Mouse (Mus musculus): Measurements from ENCODE around the gene Lhfpl2.

The Lhfpl2 gene

DNA sequence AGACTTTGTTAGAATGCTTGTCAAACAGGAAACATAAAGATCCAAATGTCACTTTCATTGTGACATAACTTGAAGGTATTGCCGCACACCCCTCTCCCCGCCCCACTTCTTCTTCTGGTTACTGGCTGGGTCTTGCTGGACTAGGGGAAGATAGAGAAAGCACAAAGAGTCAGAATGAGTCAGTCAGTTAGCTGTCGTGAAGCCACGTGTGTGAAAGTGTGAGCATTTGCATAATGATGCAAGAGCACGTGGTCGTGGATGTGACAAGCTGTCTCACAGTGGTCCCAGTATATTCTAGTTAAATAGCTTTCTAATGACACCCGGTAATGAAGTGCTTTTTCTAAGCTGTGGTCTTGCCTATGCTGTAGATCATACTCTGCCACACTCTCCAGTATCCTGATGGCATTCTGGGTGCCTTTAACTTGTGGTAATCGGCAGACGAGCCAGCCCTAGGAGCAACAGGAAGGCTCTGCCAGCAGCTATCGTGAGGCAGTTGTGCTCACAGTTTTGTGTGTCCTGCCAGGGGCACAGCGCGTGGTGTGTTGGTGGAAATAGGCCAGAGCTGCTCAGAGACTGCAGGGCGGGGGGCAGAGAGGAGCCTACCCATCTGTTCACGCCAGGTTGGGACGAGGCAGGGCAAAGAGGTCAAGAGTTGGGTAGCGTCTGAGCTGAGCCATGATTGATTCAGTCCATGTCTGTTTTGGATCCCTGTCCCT, 40.9 kb downstream of the Lhfpl2 start:
- no peak for DNase-seq (ENCODE audit: low spot score in 2 of 2)

DNA sequence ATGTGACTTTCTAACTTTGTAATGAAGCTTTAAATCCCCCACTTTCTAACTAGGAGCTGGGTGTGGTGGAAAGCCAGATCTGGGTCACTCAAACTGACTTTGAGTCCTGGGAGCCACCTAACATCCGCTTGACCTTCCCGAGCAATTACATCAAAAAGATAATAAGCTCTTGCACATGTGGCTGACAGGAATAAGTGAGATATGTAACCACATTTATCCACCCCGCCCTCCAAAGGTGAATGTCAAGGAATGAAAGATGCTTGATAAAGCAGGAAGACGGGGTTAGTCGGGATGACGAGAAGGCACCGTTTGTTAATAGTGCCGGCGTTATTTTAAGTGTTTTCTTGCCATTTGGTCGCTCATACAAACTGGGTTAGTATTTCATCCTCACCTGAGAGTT, 41.5 kb downstream of the Lhfpl2 start:
- no peak for DNase-seq (ENCODE audit: low spot score in 2 of 2)

DNA sequence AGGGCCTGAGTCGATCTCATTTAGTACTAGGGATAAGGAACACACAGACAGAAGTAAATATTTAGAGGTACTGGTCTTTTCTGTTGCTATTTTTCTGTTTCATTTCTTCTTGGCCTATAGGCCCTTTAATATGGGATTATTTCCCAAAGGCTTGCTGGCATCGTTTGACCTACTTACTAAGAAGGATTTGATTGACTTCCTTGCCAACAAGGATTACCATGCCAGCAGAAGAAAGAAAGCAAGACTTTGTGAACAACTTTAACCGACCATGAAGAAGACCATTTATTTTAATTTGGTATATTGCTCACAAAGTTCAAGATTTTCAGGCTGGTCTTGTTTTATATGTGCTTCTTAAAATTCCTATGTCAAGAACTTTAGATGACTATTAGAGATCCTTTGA, 42.8 kb downstream of the Lhfpl2 start:
- no peak for DNase-seq (ENCODE audit: low spot score in 2 of 2)

DNA sequence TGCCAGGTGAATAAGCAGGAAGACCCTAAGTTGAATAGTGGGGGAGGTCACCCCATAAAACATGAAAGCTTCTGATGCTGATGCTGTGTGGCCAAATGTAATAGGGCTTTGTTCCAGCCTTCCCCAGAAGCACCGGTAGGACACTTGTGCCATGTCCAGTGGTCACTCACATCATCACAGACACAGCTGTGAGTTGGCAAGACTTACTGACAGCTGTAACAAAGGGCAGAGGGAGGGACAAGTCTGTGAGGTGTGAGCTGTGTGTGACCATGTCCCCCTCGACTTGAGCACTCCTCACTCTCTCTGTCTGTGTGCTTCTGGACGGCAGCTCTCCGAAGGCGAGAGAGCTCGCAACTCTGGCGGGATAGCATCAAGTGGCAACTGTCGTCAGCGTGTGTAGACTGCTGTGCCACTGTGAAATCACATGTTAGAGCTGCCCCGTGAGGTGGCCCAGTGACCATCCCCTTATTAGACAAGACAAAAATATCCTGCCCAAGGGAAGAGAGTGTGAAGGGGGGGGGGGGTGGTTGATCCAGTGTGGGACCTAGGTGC, 43.5 kb downstream of the Lhfpl2 start:
- DNase-seq (ENCODE audit: low spot score in 2 of 2) = no peak

DNA sequence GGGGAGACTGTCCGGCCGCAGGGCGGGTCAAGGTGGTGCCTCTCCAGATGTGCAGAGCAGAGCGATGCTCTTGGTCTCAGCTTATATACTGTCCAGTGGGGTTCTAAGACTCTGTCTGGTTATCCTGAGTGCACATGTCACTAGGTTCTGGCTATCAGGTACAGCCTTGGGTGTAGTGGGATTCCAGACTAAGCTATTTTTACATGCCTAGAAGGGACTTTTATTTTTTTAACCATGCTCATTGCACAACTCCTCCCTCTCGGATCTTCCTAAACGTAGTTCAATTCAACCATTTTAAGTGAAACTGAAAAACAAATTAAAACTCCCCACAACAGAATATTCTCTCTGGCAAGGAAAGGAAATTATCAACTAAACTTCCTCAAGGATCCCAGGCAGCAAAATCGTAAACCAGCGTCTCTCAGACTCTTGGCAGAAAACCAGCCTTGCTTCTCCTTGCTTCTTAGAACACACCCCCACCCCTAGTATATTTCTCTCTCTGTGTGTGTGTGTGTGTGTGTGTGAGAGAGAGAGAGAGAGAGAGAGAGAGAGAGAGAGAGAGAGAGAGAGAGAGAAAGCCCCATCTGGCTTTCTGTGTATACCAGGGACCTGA, 47.4 kb downstream of the Lhfpl2 start:
- DNase-seq (ENCODE audit: low spot score in 2 of 2) = no peak

DNA sequence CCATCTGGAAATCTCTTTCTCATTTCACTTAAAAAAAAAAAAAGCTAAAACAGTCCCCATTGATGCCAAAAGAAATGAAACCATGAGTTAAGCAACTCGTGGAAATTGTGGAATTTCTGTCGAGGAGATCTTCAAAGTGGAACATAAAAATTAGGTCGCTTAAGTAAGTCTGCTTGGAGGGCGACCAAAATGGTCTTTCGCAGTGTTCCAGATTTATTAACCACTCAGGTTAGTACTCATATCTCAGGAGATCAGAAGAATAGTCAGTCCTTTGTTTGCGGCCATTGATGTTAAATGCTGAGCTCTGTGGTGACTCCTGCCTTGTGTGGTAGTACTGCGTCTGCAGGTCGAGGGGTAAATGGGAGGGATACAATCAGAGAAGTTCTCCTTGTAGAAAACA, 48.8 kb downstream of the Lhfpl2 start:
- no peak for DNase-seq (ENCODE audit: low spot score in 2 of 2)

DNA sequence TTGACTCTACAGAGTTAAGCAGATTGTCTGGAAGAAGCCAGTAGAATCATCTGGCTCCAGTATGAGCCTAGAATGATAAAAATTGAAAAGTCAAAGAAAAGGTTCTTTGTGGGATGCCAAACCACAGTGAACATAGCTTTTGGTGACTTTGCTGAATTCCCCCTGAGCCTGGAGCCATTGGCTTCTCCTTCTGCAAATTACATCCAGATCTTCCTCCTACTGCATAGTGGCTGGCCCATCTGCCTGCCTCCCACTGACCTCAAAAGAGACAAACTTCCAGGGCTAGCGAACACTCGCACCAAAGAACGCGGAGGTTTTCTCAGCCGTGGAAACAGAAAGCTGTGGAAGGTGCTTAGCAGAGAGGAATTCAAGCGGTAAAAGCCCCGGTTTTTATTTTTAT, 49.4 kb downstream of the Lhfpl2 start:
- DNase-seq (ENCODE audit: low spot score in 2 of 2) = no peak

DNA sequence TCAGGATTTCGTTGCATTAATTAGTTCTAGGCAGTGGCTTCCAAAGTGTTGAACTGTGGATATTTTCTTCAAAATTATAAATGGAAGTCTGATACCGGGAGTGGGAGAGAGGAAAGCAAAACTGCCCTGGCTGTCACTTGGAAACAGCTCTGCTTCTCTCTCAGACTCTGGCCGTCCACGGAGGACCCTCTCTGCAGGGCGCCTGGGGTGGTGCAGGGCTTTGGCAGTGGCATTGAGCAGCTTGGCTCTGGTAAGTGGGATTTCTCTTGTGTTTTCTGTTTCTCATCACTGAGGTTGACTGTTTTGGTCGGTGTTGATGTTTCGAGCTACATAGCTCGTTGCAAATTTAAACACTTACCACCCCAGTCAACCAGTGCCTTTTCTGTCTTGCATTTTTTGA, 53.0 kb downstream of the Lhfpl2 start:
- DNase-seq (ENCODE audit: low spot score in 2 of 2) = peak in 1 of 2 experiments; percentile 42

DNA sequence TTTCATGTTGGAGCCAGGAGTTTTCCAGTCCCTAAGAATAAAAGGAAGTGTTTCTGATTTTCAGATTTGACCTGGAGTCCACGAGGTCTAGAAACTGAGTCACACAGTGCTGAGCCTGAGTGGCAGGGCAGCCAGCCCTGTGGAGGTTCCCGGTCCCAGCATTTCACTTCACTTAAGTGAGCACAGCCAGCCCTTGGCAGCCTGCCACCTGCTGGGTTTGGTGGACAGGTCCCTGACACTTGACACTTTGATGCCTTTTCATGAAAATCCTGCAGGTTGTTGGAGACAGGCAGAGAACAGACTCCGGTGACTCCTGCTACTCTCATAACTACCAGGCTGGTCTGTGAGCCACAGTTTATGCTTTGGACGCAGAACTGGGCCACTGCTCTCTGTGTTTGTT, 57.9 kb downstream of the Lhfpl2 start:
- peak in 1 of 2 experiments; percentile 65 for DNase-seq (ENCODE audit: low spot score in 2 of 2)

DNA sequence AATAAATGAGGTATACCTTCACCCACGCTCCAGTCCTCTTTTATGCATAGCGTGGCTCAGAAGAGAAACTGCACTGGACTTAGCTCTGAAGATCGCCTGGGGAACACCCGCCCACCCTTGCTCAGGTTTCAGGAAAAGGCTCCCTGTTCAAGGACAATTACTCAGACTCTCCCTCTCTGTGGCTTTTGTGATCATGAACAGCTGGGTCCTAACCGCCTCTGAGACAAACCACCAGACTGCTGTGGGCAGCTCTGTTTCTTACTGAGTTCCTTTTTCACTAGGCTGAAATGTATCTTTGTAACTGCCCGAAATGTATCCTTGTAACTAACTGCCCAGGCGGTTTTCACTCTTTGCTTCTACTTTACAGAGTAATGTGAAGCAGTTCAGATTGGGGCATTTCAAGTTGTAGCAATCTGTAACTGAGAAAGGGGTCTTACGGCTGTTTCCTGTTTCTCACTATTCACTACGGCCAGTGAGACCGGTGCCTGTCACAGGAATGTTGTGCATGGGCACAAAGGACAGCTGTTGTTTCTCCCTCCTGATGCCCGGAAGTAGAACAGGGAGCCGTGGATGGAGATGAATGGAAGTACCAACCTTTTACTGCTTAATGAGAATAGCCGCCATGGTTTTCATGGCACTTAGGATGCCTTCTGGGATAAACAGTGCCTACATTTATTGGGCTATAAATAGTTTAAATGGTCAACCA, 59.3 kb downstream of the Lhfpl2 start:
- no peak for DNase-seq (ENCODE audit: low spot score in 2 of 2)

DNA sequence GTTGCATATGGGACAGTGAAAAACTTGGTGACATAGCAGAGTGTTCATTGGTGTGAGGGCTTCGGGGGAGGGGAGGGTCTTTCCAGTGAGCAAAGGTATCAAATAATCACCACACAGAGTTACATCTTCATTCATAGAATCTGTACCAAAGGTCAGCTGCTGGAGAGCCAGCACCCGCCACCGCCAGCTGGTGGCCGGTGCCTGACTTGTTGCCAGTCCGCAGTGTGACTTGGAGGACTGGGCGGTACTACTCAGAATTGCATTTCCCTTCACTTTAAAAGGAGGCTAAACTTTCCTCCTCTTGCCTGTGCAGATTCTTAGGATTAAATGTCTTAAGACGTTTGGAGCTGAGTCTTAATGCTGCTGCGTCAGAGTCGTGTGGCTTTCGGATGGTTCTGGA, 59.9 kb downstream of the Lhfpl2 start:
- DNase-seq (ENCODE audit: low spot score in 2 of 2) = no peak

DNA sequence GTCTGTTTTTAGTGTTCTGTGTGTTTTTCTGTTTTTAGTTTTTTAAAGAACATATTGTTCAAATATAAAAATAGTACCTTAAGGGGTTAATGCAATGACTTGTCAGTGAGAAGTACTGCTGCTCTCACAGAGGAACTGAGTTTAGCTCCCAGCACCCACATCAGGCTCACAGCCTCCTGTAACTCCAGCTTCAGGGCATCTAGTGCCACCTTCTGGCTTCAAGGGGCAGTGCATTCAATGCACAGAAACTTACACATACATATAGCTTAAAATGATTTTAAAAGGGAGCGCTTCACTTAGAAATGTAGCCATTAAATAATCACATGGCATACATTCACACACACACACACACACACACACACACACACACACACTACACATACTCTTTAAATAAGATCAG, 60.5 kb downstream of the Lhfpl2 start:
- no peak for DNase-seq (ENCODE audit: low spot score in 2 of 2)

DNA sequence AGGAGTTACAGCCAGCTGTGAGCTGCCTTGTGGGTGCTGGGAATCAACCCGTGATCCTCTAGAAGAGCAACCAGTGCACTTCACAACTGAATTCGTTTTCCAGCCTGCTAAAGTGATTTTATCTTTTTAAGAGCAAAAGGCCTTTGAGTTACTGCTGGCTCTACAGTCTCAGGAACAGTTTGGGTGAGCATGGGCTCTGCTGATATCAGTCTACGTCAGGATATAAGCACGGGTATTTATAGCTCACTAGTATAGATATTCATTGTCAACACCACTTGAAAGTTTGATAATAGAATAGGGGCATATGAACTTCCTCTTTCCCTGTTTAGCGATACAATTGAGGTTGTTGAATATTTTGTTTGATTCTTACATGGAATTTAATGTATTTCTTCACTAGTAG, 61.7 kb downstream of the Lhfpl2 start:
- DNase-seq (ENCODE audit: low spot score in 2 of 2) = no peak

DNA sequence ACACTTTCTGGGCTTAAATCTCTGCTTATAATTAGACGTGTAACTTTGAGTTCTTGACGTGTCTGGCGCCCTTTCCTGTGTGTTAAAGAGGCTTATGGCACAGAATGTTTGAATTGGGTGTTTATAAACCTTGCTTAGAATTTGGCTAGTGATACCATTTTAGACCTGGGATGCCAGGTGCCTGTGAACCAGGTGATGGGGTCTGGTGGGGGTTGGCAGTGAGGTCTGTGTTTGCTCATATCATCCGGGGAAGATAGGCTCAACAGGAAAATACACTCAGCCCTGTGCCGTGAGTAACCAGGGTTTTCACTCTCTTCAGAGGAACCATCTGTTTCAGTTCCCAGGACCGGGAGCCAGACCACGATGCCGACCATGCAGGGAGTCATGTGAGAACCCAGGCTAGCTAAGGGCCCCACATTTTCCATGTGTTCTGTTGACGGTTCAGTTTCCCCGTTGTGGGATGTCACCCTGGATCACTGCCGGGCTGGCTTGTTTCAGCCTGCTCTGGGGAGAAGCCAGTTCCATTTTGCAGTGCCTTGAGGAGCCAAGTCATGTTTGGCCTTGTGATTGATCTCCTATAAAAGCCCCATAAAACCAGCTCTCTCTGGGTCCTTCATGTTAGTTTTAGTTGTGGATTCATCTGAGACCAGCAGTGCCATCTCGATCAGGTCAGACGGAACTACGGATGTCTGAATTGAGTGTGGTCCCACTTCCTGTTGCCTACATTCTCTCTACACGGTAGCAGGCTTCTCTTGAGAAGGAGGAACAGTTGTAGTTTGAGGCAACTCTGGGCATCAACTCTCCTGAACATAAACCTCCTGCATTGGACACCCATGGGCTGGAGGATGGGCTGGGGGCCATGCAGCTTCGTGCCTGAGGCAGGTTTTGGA, 65.4 kb downstream of the Lhfpl2 start:
- DNase-seq (ENCODE audit: low spot score in 2 of 2) = peak in 1 of 2 experiments; percentile 12

DNA sequence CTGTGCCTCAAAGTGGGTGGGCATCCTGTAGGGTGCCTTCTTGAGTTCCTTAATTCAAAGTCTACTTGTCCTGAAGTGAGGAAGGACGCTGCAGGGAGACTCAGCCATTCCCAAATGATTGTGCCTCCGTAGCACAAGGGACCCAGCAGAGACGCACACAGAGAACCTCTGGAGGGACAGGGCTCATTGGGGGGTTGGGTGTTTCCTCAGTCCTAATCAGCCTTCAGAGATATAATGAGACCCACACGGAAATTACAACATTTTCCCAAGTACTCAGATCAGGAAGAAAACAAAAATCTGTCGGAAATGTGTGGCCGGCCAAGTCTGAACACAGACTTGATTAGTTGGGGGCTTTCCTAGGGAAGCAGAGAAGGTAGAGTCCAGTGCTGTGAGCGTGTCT, 72.8 kb downstream of the Lhfpl2 start:
- DNase-seq (ENCODE audit: low spot score in 2 of 2) = no peak

DNA sequence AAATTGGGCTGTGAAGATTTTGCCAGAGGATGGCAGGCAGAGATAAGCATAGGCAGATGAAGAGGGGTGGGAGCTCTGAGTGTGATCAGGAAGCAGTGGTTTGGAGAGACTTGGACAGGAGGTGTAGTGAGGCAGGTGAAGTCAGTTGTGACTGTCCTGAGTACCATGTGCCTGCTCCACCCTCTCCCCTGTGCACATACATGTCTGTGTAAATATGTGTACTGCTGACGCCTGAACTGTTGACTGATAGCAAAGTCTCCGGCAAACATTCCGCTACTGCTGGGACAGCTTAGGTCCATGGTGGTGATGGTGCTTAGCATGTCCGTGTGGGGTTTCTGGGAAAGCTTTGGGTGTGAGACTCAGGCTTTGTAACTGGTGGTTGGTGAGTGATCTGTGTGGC, 73.5 kb downstream of the Lhfpl2 start:
- no peak for DNase-seq (ENCODE audit: low spot score in 2 of 2)

DNA sequence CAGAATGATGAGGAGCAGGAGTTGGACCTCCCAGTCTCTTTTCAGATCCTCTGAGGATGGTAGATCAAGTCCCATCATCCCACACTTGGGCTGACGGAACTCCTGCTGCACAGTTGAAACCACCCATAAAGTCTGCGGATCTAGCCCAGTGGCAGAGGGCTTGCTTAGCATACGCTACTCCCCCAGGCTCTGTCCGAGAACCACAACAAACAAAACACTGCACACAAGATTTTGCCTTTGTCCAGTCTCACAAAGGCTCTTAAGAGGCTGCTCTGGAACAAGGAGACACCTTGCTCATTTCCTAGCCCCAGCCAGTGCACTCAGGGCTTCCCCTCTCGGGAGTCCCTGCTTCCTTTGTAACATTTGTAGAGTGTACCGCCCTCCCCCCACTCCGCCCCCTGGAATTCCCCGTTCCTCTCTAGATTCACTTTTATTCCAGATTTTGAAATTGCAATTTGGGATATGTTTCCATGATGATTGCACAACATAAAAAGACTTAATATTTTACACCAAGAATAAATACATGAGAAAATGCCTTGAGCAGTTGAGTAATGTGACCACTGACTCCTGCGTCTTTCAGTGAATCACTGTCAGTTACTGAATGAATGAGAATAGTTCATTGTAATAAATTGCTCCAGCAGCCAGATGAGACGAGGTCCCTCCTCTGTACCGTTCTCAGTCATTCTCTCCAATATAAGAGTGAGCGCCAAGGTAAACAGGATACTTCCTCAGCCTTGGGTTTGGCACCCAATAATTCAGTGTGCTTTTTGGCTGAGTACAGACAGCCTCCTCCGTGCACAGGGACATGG, 74.8 kb downstream of the Lhfpl2 start:
- DNase-seq (ENCODE audit: low spot score in 2 of 2) = no peak

DNA sequence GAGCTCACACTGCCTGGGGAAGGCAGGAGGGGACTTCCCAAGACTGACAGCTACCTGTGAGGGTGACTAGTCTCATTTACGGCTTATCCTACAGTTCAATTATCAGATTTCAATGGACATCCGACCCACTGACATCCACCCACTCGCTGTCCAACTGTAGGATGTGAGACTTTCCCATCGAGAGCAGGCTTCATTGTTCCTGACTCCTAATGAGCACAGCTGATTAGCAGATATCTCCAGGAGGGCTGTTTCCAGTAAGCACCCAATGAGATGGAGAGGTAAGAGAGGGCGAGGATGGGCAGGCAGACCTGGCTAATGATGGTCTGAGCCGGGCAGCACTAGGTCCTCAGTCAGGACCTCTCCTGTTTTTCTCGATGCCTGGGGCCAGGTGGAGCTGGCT, 77.0 kb downstream of the Lhfpl2 start:
- DNase-seq (ENCODE audit: low spot score in 2 of 2) = no peak

DNA sequence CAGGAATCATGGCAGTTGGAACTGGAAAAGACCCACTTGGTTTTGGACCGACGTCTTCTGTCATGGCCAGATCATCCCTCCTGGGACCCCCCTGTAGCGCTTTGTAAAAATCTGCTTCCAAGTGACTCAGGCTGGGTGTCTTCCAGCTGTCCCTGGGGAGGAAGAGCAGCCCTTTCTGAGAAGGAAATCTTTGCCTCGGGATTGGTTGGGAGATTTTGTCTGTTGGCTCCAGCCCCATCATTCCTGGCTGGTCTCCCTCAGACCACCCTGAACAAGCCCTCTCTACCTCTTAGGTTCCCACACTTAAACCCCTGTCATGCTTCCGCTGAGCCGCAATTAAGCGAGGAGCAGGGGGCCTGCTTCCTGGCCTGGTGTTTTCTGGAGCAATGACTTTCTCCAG, 77.6 kb downstream of the Lhfpl2 start:
- no peak for DNase-seq (ENCODE audit: low spot score in 2 of 2)

DNA sequence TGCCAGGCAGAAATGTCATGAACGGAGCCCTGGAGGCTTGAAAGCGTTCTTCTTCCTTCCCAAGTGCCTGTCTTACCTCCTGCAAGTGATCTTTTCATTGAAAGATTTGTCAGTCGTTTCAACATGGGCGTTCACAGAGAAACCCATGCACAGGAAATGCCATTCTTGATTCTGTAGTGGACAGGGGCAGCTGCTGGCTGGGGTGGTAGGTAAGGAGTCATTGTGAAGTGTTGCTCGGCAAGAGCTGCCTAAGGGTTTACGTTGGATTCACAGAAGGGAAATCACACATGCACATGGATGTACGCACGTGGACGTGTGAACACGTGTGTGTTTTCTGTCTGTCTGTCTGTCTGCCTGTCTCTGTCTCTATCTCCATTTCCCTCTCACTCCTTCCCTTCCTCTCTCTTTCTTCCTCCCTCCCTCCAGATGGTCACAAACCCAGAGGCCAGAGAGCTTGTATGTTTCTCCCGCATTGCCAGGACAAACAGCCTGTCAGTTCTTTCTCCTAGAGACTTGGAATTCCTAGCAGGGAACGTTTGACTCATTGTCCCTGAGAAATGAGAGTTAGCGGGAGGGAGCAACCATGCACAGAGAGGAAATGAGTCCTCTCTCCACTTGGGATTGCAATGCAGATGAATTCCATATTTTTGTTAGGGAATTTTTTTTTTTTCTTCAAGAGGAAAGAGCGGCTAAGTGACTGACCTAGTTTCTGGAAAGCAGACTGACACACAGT, 82.3 kb downstream of the Lhfpl2 start:
- DNase-seq (ENCODE audit: low spot score in 2 of 2) = no peak

All from cerebellum, postnatal 4 days (tissue).